Comparison of ENCODE assay signal across 8 mouse cellular contexts in the genomic region with DNA sequence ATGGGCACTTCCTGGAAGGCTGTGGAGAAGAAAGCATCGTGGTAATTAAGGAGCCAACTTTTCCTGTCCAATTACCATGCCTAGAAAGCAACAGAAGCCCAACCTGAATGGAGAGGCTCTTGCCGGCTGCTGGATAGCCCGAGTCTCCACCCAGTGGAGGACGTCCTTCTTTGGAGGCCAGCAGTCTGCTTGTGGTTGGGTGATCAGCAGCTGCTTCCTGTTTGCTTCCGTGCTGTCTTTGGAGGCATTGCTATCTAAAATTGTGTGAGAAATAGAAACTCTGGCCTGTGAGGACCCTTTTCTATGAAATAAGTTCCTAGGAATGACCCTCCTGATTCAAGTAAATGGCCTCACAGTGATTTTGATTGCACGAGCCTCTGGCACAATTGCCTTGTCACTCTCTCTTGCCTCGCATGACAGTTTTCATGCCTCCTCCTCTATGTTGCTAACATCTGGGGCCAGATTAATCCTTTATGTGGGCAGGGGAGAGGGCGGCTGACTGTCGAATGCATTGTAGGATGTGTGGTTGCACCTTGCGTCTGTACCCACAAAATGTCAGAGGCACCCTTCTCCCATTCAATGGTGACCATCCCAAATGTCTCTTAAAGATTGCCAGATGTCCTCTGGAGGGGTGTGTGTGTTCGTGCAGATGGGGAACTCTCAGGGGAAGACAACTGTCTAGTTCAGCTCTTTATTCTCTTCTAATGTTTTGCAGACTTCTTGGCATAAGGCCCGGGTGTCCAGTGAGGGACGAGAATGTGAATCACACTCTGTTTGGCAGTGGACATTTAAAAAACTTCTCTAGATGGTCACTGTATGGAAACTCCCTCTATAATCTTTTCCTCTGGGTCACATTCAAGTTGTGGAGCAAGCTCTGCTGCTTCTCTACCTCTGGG.
DNase-seq lines count a peak whose midpoint lies in the region; TF ChIP-seq lines count a peak whose summit lies in the region.

No protein-coding gene starts in this region.

- peak; percentile 12 for DNase-seq in layer of hippocampus, adult 11-12 months (ENCODE audit: low spot score)
- DNase-seq in layer of hippocampus, postnatal 10 days (ENCODE audit: low spot score in 2 of 2): no peak
- DNase-seq in adipocyte (ENCODE audit: low spot score): peak; percentile 70
- DNase-seq in heart, adult 9 months (ENCODE audit: low spot score in 2 of 2): peak; percentile 69 to 76
- no peak for DNase-seq in liver, adult 2 months (ENCODE audit: extremely low read depth, low read depth, low spot score)
- DNase-seq in skeletal muscle tissue, adult 2 months (ENCODE audit: low read depth, low spot score): peak; percentile 69
- DNase-seq in right cerebral cortex, postnatal 4 days: no peak
- no peak for DNase-seq in urinary bladder, postnatal 10 days (ENCODE audit: low spot score)

- H3K4me3 ChIP-seq in liver, adult 2 months (ENCODE audit: insufficient read depth, low read depth, low read length): no peak overlapping the region

- no peaks in the 10 kb centered on the region for H3K27me3 ChIP-seq in liver, adult 2 months (ENCODE audit: control insufficient read depth, insufficient read depth, low read length)

- no peaks in the 10 kb centered on the region for H3K36me3 ChIP-seq in liver, adult 2 months (ENCODE audit: control insufficient read depth, insufficient read depth, low read length)

- no peak overlapping the region for H3K9ac ChIP-seq in liver, adult 2 months (ENCODE audit: low read depth, low read length)

- H3K4me1 ChIP-seq in liver, adult 2 months (ENCODE audit: control insufficient read depth, insufficient read depth, low read length): peaks cover 4% of the 10 kb centered on the region

- no peak for TF ChIP-seq POLR2A in liver, adult 2 months (IDR thresholded peaks at IDR 0.05; ENCODE audit: extremely low read depth, insufficient read depth, low read length)

- H3K79me2 ChIP-seq in liver, adult 2 months (ENCODE audit: control insufficient read depth, insufficient read depth, low read length): no peaks in the 10 kb centered on the region

- H3K27ac ChIP-seq in liver, adult 2 months (replicated peaks; ENCODE audit: insufficient read depth, low read depth, low read length): peak overlapping the region; percentile 33; the same call in 1 of the 2 replicates

- 56% methylated on average over 13 of the region's 13 CpGs for WGBS in liver, adult 2 months

- TF ChIP-seq CTCF in liver, adult 2 months (IDR thresholded peaks at IDR 0.05; ENCODE audit: low read depth, low read length): 0 out of 2 replicates have a peak, but pooled peaks have one; percentile 32

Comparison
In these comparisons a context has a peak if more than half of its experiments do, and no peak if none do; other contexts are left out.
1. DNase-seq: peak in layer of hippocampus, adult 11-12 months (single experiment), adipocyte (single experiment), heart, adult 9 months (2 of 2) and skeletal muscle tissue, adult 2 months (single experiment); none in layer of hippocampus, postnatal 10 days (0 of 2), liver, adult 2 months (single experiment), right cerebral cortex, postnatal 4 days (single experiment) and urinary bladder, postnatal 10 days (single experiment).